Mouse (Mus musculus) forebrain, embryonic 11.5 days (tissue): ENCODE data around the gene Defb47. TPM values are rescaled to one million over a fixed set of nuclear protein-coding genes. Genes with fewer than 3 reads are reported as not detected.

Experiments
- ATAC-seq: fragments of 200-750 bp; cut with Nextera tagmentation; replicated peaks from 2 replicates; pipeline ENCODE4 v1.8.0; 2017; ENCODE audit warnings: moderate TSS enrichment; ENCODE audit not compliant: low FRiP score
- DNase-seq: peaks from one replicate; pipeline ENCODE4 v3.0.0-alpha.2; 2017; ENCODE audit warnings: low spot score
- H3K27ac ChIP-seq: fragments of 300-500 bp; sonication (generic); 2 replicates; pipeline ENCODE4 v1.5.1; 2014; ENCODE audit warnings: low read depth, low read length
- H3K27me3 ChIP-seq: fragments of 300-500 bp; sonication (generic); 2 replicates; pipeline ENCODE4 v1.6.1; 2014; ENCODE audit warnings: mild to moderate bottlenecking, low read length, mixed read lengths; ENCODE audit not compliant: control insufficient read depth, insufficient read depth
- H3K36me3 ChIP-seq: fragments of 300-500 bp; sonication (generic); 2 replicates; pipeline ENCODE4 v1.6.1; 2014; ENCODE audit warnings: mild to moderate bottlenecking, low read length, moderate library complexity, mixed read lengths; ENCODE audit not compliant: control insufficient read depth, insufficient read depth
- H3K4me1 ChIP-seq: fragments of 300-500 bp; sonication (generic); replicated peaks from 2 replicates; pipeline ENCODE4 v1.6.1; 2014; ENCODE audit warnings: low read length, mixed read lengths; ENCODE audit not compliant: control insufficient read depth, insufficient read depth
- H3K4me2 ChIP-seq: fragments of 300-500 bp; sonication (generic); 2 replicates; pipeline ENCODE4 v1.6.1; 2014; ENCODE audit warnings: low read depth, mild to moderate bottlenecking, low read length, moderate library complexity, mixed read lengths; ENCODE audit not compliant: severe bottlenecking
- H3K4me3 ChIP-seq: fragments of 300-500 bp; sonication (generic); 2 replicates; pipeline ENCODE4 v1.5.1; 2014; ENCODE audit warnings: low read depth, low read length
- H3K9ac ChIP-seq: fragments of 300-500 bp; sonication (generic); 2 replicates; pipeline ENCODE4 v1.6.1; 2014; ENCODE audit warnings: low read length
- H3K9me3 ChIP-seq: fragments of 300-500 bp; sonication (generic); 2 replicates; pipeline ENCODE4 v1.6.1; 2016; ENCODE audit warnings: low read length, mixed read lengths; ENCODE audit not compliant: control insufficient read depth
- WGBS: fragments of 180-500 bp; shearing (Covaris S2); extraction: QIAGEN DNeasy Blood & Tissue Kit; methylation state at CpG from one replicate; pipeline ENCODE4 v1.1.7; 2014; 5-methylcytosine and 5-hydroxymethylcytosine counted together
- polyA plus RNA-seq: library from polyadenylated mRNA; unstranded; fragments of >200 nt; fragmentation: Nextera tagmentation; extraction: Ambion mirVana; gene quantifications from 2 replicates; pipeline ENCODE4 v1.2.1, GENCODE M21; 2014

The Defb47 gene
- polyA plus RNA-seq, 1 experiment from 2014 or later, result not detected

GRCm38 (mm10) chr14:62991849-62992510 lies 5.9 kb upstream of the Defb47 start:
- H3K9ac ChIP-seq, result no peak overlapping the region
- no peaks in the 10 kb centered on the region for H3K9me3 ChIP-seq
- no peaks in the 10 kb centered on the region for H3K4me1 ChIP-seq
- ATAC-seq, result no peak
- H3K4me2 ChIP-seq, result no peak overlapping the region
- H3K4me3 ChIP-seq, result no peak overlapping the region
- 50% methylated on average over 7 of the region's 7 CpGs for WGBS
- H3K27ac ChIP-seq, result no peak overlapping the region
- DNase-seq, result no peak
- no peaks in the 10 kb centered on the region for H3K27me3 ChIP-seq
- H3K36me3 ChIP-seq, result no peaks in the 10 kb centered on the region

GRCm38 (mm10) chr14:62998977-62999376 lies 1.1 kb downstream of the Defb47 start:
- ATAC-seq (no peak), DNase-seq (no peak)
- Histone ChIP-seq H3K27ac (no peak overlapping the region), H3K9me3 (no peaks in the 10 kb centered on the region), H3K4me3 (no peak overlapping the region), H3K9ac (no peak overlapping the region), H3K27me3 (no peaks in the 10 kb centered on the region), H3K4me1 (no peaks in the 10 kb centered on the region), H3K4me2 (no peak overlapping the region), H3K36me3 (no peaks in the 10 kb centered on the region)
- WGBS, result over 99% methylated on average over 4 of the region's 4 CpGs

- no peak overlapping the region for H3K9ac ChIP-seq
- no peak overlapping the region for H3K4me2 ChIP-seq
- no peak overlapping the region for H3K27ac ChIP-seq
- no peaks in the 10 kb centered on the region for H3K36me3 ChIP-seq
- no peak for ATAC-seq
- H3K4me3 ChIP-seq, result no peak overlapping the region
- no peaks in the 10 kb centered on the region for H3K4me1 ChIP-seq
- H3K27me3 ChIP-seq, result no peaks in the 10 kb centered on the region
- WGBS, result 84% methylated on average over 2 of the region's 2 CpGs
- H3K9me3 ChIP-seq, result no peaks in the 10 kb centered on the region
- no peak for DNase-seq
These were observed 4.7 kb downstream of the Defb47 start for GRCm38 (mm10) chr14:63002588-63002987.

GRCm38 (mm10) chr14:63011471-63011870 lies 13.6 kb downstream of the Defb47 start, which contains the start of gene Defb43:
Gene Defb43 (plus strand): TSS chr14:63011771.
- ATAC-seq, result no peak

GRCm38 (mm10) chr14:63013082-63013481 lies 15.2 kb downstream of the Defb47 start:
- Histone ChIP-seq H3K27ac (no peak overlapping the region), H3K4me3 (no peak overlapping the region), H3K36me3 (no peaks in the 10 kb centered on the region), H3K4me2 (no peak overlapping the region), H3K9ac (no peak overlapping the region), H3K27me3 (no peaks in the 10 kb centered on the region), H3K9me3 (no peaks in the 10 kb centered on the region; the same call in 1 of the 2 replicates), H3K4me1 (no peaks in the 10 kb centered on the region)
- WGBS, result 87% methylated on average over 4 of the region's 4 CpGs
- no peak for ATAC-seq
- no peak for DNase-seq

More at GRCm38 (mm10) chr14:63011471-63011870, 13.6 kb downstream of the Defb47 start, which contains the start of gene Defb43:
- Histone ChIP-seq H3K36me3 (no peaks in the 10 kb centered on the region), H3K4me1 (no peaks in the 10 kb centered on the region), H3K27me3 (no peaks in the 10 kb centered on the region), H3K9ac (no peak within 1 kb of the TSS), H3K27ac (no peak within 1 kb of the TSS), H3K9me3 (no peaks in the 10 kb centered on the region; the same call in 1 of the 2 replicates), H3K4me3 (no peak within 1 kb of the TSS), H3K4me2 (no peak within 1 kb of the TSS)
- DNase-seq, result no peak
- WGBS, result 94% methylated on average over 5 of the region's 5 CpGs

GRCm38 (mm10) chr14:63014667-63015066 lies 16.8 kb downstream of the Defb47 start:
- Histone ChIP-seq H3K4me3 (no peak overlapping the region), H3K27me3 (no peaks in the 10 kb centered on the region), H3K9me3 (no peaks in the 10 kb centered on the region; the same call in 1 of the 2 replicates), H3K9ac (no peak overlapping the region), H3K4me1 (no peaks in the 10 kb centered on the region), H3K27ac (no peak overlapping the region), H3K36me3 (no peaks in the 10 kb centered on the region), H3K4me2 (no peak overlapping the region)
- DNase-seq (no peak), ATAC-seq (no peak)
- 91% methylated on average over 4 of the region's 4 CpGs for WGBS

- WGBS, result 72% methylated on average over 6 of the region's 6 CpGs
- H3K27ac ChIP-seq, result no peak overlapping the region
- no peaks in the 10 kb centered on the region for H3K9me3 ChIP-seq
- no peak for DNase-seq
- ATAC-seq, result no peak
- H3K27me3 ChIP-seq, result no peaks in the 10 kb centered on the region
- no peak overlapping the region for H3K9ac ChIP-seq
- no peaks in the 10 kb centered on the region for H3K4me1 ChIP-seq
- no peak overlapping the region for H3K4me2 ChIP-seq
- no peak overlapping the region for H3K4me3 ChIP-seq
- H3K36me3 ChIP-seq, result no peaks in the 10 kb centered on the region
These were observed 22.8 kb downstream of the Defb47 start for GRCm38 (mm10) chr14:63020524-63021156.

- WGBS, result 74% methylated on average over 3 of the region's 3 CpGs
- no peaks in the 10 kb centered on the region for H3K27me3 ChIP-seq
- H3K4me2 ChIP-seq, result no peak within 1 kb of the TSS
- no peak within 1 kb of the TSS for H3K4me3 ChIP-seq
- no peaks in the 10 kb centered on the region for H3K9me3 ChIP-seq
- ATAC-seq (no peak), DNase-seq (no peak)
- H3K4me1 ChIP-seq, result no peaks in the 10 kb centered on the region
- no peaks in the 10 kb centered on the region for H3K36me3 ChIP-seq
- no peak within 1 kb of the TSS for H3K27ac ChIP-seq
- no peak within 1 kb of the TSS for H3K9ac ChIP-seq
These were observed 48.8 kb downstream of the Defb47 start, which contains the start of gene Defb42 for GRCm38 (mm10) chr14:63046691-63047090. Gene Defb42 (plus strand): TSS chr14:63046991.
